Mouse (Mus musculus) cerebellum, adult 2 months (tissue): ENCODE data around the gene Nek2. TPM values are rescaled to one million over a fixed set of nuclear protein-coding genes. Genes with fewer than 3 reads are reported as not detected.

Source experiments
- DNase-seq, 2 experiments: peaks; one replicate each; pipeline ENCODE4 v3.0.0; 2021
- H3K27ac ChIP-seq: fragments of 200-500 bp; 2 replicates; pipeline ENCODE4 v1.5.1; 2012; ENCODE audit warnings: low read length, control low read depth, inconsistent platforms; ENCODE audit not compliant: insufficient read depth
- H3K27me3 ChIP-seq: fragments of 200-500 bp; 2 replicates; pipeline ENCODE4 v1.6.1; 2012; ENCODE audit warnings: inconsistent platforms, mild to moderate bottlenecking, low read length, moderate library complexity; ENCODE audit not compliant: control insufficient read depth, insufficient read depth
- H3K4me1 ChIP-seq: fragments of 200-500 bp; 2 replicates; pipeline ENCODE4 v1.6.1; 2011; ENCODE audit warnings: low read length; ENCODE audit not compliant: control insufficient read depth, insufficient read depth
- H3K4me3 ChIP-seq: fragments of 200-500 bp; replicated peaks from 2 replicates; pipeline ENCODE3; 2011; ENCODE audit warnings: mild to moderate bottlenecking, low read depth, low read length, control low read depth; ENCODE audit not compliant: insufficient read depth
- CTCF ChIP-seq: fragments of 200-500 bp; IDR thresholded peaks from 2 replicates; pipeline ENCODE4 v1.5.1; 2011; ENCODE audit warnings: low read depth, mild to moderate bottlenecking, control low read depth, low read length, moderate library complexity, borderline replicate concordance; ENCODE audit not compliant: insufficient read depth
- POLR2A ChIP-seq: fragments of 200-500 bp; IDR thresholded peaks from 2 replicates; pipeline ENCODE4 v1.6.1; 2011; ENCODE audit warnings: low read length, control low read depth, borderline replicate concordance; ENCODE audit not compliant: insufficient read depth
- WGBS: fragments of 180-500 bp; shearing (Covaris S2); methylation state at CpG from one replicate; pipeline ENCODE4 v1.1.7; 2018; 5-methylcytosine and 5-hydroxymethylcytosine counted together
- polyA plus RNA-seq: library from polyadenylated mRNA; depleted of rRNA; stranded (reverse); fragments of >200 nt; gene quantifications from 2 replicates; pipeline ENCODE4 v1.2.3, GENCODE M21; 2012

Gene Nek2
- polyA plus RNA-seq, 1 experiment: 4.5 TPM

GRCm38 (mm10) chr1:191792991-191793390, 28.3 kb upstream of the Nek2 start:
- WGBS: 62% methylated on average over 8 of the region's 8 CpGs
- no peaks in the 10 kb centered on the region for H3K27me3 ChIP-seq
- no peak overlapping the region for H3K27ac ChIP-seq
- H3K4me3 ChIP-seq: no peak overlapping the region
- no peaks in the 10 kb centered on the region for H3K4me1 ChIP-seq
- TF ChIP-seq CTCF (no peak), POLR2A (no peak)
- DNase-seq: no peak

DNA sequence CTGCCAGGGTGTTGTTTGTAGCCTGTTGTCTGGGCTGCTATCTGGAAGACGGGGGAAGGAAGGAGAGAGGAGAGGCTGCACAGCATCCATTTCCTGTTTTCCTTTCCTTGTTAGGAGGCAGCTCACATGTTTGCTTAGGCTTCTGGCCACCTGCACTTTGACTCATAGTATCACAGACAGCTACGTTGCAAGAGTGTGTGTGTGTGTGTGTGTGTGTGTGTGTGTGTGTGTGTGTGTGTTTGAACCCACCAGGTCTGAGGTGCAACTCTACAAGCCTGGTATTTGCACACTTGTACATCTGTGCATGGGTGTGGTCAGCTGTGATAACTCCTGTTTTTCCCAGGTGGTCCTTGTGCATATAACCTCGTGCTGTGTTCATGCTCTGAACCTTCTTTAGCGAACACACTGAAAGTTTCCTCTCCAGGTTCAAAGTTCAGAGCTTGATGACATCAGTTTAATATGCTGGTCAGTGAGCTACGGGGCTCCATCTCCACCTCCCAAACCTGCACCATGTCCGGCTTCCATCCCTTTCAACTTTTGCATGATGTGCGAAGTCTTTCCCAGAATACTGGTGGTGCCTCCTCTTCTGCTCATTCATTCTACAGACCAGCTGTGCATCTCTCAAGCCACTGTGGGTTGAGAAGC, 27.2 kb upstream of the Nek2 start:
- TF ChIP-seq POLR2A (no peak), CTCF (no peak)
- Histone ChIP-seq H3K27ac (no peak overlapping the region), H3K27me3 (no peaks in the 10 kb centered on the region), H3K4me1 (no peaks in the 10 kb centered on the region), H3K4me3 (no peak overlapping the region)
- DNase-seq: no peak
- WGBS: 92% methylated on average over 7 of the region's 7 CpGs

DNA sequence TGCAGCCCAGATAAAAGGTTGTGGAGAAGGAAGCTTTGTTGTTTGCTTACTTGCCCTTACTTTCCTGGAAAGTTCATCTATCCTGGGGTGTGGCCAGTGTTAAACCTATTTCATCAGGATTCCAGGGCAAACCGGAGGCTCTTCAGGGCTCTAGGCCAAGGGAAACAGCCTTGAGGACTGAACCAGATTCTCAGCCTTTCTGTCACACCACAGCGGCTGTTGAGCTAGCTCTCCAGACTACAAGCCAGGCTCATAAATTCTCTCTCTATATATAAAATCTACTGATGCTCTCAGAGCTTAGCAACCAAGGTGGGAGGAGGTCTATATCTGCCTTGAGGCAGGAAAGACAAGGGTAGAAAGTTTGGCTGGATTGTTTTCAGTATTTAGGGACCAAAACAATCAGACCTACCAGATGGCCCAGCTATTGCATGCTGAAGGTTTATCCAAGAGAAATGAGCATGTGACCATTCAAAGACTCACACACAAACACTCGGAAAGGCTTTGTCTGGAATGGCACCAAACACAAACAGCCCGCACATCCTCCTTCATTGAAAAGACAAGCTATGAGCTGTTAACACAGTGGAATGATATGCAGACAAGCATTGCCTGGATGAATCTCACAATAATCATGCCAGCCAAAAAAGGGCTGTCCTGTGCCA, 24.9 kb upstream of the Nek2 start:
- no peak for TF ChIP-seq POLR2A
- no peak for TF ChIP-seq CTCF
- Histone ChIP-seq H3K27me3 (no peaks in the 10 kb centered on the region), H3K27ac (no peak overlapping the region), H3K4me3 (no peak overlapping the region), H3K4me1 (no peaks in the 10 kb centered on the region)
- WGBS: 25% methylated on average over 4 of the region's 4 CpGs
- DNase-seq: no peak

DNA sequence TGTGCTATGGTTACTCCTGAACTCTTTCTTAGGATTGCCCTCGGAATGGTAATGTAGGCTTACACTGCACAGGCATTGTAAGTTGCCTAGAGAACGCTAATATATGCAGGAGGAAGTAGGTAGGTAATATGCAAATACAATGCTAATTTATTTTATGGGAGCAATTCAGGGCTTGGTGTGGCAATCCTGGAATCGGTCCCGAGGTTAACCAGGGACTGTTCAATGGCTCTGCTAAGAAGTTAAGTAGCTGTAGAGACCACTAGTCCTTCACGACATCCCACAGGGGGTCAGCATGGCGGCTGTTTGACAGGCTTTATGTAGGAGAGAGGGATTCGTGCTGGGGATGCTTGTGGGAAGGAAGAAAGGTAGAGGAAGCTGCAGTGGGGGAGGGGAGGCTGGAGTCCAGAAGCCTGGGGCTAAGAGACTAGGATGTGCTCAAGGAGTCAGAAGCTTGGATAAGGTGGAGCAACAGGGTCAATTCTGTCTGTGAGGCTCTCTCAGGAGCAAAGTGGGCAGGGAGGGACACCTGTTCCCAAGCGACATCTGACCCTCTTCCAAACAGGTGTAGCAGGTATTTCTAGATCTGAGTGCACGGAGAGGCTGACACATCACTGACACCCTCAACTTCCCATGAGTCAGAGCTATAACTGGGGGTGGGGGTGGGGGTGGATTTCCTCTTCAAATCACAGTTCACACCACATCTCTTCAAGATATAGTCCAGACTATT, 19.0 kb upstream of the Nek2 start:
- H3K4me1 ChIP-seq: no peaks in the 10 kb centered on the region
- H3K27ac ChIP-seq: no peak overlapping the region
- TF ChIP-seq POLR2A (no peak), CTCF (no peak)
- no peak overlapping the region for H3K4me3 ChIP-seq
- 72% methylated on average over 9 of the region's 9 CpGs for WGBS
- DNase-seq: no peak
- no peaks in the 10 kb centered on the region for H3K27me3 ChIP-seq

GRCm38 (mm10) chr1:191802820-191803655, 18.2 kb upstream of the Nek2 start:
- no peak overlapping the region for H3K27ac ChIP-seq
- TF ChIP-seq CTCF: no peak
- TF ChIP-seq POLR2A: no peak
- WGBS: 61% methylated on average over 10 of the region's 10 CpGs

GRCm38 (mm10) chr1:191804747-191805146, 16.5 kb upstream of the Nek2 start:
- DNase-seq: no peak
- Histone ChIP-seq H3K27ac (no peak overlapping the region), H3K27me3 (no peaks in the 10 kb centered on the region), H3K4me3 (no peak overlapping the region), H3K4me1 (peaks cover 10% of the 10 kb centered on the region)
- WGBS: 92% methylated on average over 5 of the region's 5 CpGs
- TF ChIP-seq POLR2A (no peak), CTCF (no peak)

More at GRCm38 (mm10) chr1:191802820-191803655, 18.2 kb upstream of the Nek2 start:
- H3K4me1 ChIP-seq: peaks cover 3% of the 10 kb centered on the region
- no peak overlapping the region for H3K4me3 ChIP-seq
- H3K27me3 ChIP-seq: no peaks in the 10 kb centered on the region
- no peak for DNase-seq

- DNase-seq: no peak
- no peak for TF ChIP-seq POLR2A
- no peak for TF ChIP-seq CTCF
- WGBS: 76% methylated on average over 6 of the region's 6 CpGs
- H3K4me3 ChIP-seq: no peak overlapping the region
- no peak overlapping the region for H3K27ac ChIP-seq
- no peaks in the 10 kb centered on the region for H3K27me3 ChIP-seq
- H3K4me1 ChIP-seq: peaks cover 11% of the 10 kb centered on the region
These were observed 15.5 kb upstream of the Nek2 start for GRCm38 (mm10) chr1:191805788-191806187.
